Mouse (Mus musculus) midbrain, embryonic 16.5 days (tissue): Measurements from ENCODE around the gene 1700037H04Rik. TPM values are rescaled to one million over a fixed set of nuclear protein-coding genes. Genes with fewer than 3 reads are reported as not detected.

Experiments
- ATAC-seq: fragments of 200-750 bp; cut with Nextera tagmentation; 2 replicates; pipeline ENCODE4 v1.8.0; 2017; ENCODE audit warnings: moderate TSS enrichment
- H3K27ac ChIP-seq: fragments of 300-500 bp; sonication (generic); 2 replicates; pipeline ENCODE4 v1.5.1; 2014; ENCODE audit warnings: mild to moderate bottlenecking, low read length, mixed read lengths
- H3K27me3 ChIP-seq: fragments of 300-500 bp; sonication (generic); 2 replicates; pipeline ENCODE4 v1.6.1; 2014; ENCODE audit warnings: low read depth, low read length, mixed read lengths; ENCODE audit not compliant: control insufficient read depth, insufficient read depth
- H3K36me3 ChIP-seq: fragments of 300-500 bp; sonication (generic); 2 replicates; pipeline ENCODE4 v1.6.1; 2014; ENCODE audit warnings: mild to moderate bottlenecking, low read length, moderate library complexity, mixed read lengths; ENCODE audit not compliant: control insufficient read depth, insufficient read depth
- H3K4me1 ChIP-seq: fragments of 300-500 bp; sonication (generic); 2 replicates; pipeline ENCODE4 v1.6.1; 2014; ENCODE audit warnings: mild to moderate bottlenecking, low read length, mixed read lengths; ENCODE audit not compliant: control insufficient read depth, insufficient read depth
- H3K4me2 ChIP-seq: fragments of 300-500 bp; sonication (generic); 2 replicates; pipeline ENCODE4 v1.6.1; 2014; ENCODE audit warnings: mild to moderate bottlenecking, low read length, mixed read lengths
- H3K4me3 ChIP-seq: fragments of 300-500 bp; sonication (generic); 2 replicates; pipeline ENCODE4 v1.5.1; 2014; ENCODE audit warnings: low read depth, mild to moderate bottlenecking, low read length, moderate library complexity, mixed read lengths
- H3K9ac ChIP-seq: fragments of 300-500 bp; sonication (generic); 2 replicates; pipeline ENCODE4 v1.6.1; 2014; ENCODE audit warnings: low read depth, low read length, mixed read lengths
- H3K9me3 ChIP-seq: fragments of 300-500 bp; sonication (generic); replicated peaks from 2 replicates; pipeline ENCODE4 v1.6.1; 2014; ENCODE audit warnings: mild to moderate bottlenecking, low read length, mixed read lengths; ENCODE audit not compliant: control insufficient read depth, poor library complexity, severe bottlenecking
- WGBS: fragments of 180-500 bp; shearing (Covaris S2); extraction: QIAGEN DNeasy Blood & Tissue Kit; methylation state at CpG from one replicate; pipeline ENCODE4 v1.1.7; 2014; 5-methylcytosine and 5-hydroxymethylcytosine counted together
- polyA plus RNA-seq: library from polyadenylated mRNA; unstranded; fragments of >200 nt; fragmentation: Nextera tagmentation; extraction: Ambion mirVana; gene quantifications from 2 replicates; pipeline ENCODE4 v1.2.1, GENCODE M21; 2015

The 1700037H04Rik gene
- polyA plus RNA-seq, 1 experiment from 2014 or later: 74.0 TPM

- H3K9ac ChIP-seq: no peak overlapping the region
- no peak for ATAC-seq
- H3K4me2 ChIP-seq: no peak overlapping the region
- H3K27ac ChIP-seq: no peak overlapping the region
- no peaks in the 10 kb centered on the region for H3K4me1 ChIP-seq
- WGBS: 94% methylated on average over 4 of the region's 4 CpGs
- H3K4me3 ChIP-seq: no peak overlapping the region
- no peaks in the 10 kb centered on the region for H3K27me3 ChIP-seq
- H3K9me3 ChIP-seq: no peaks in the 10 kb centered on the region
- no peaks in the 10 kb centered on the region for H3K36me3 ChIP-seq
Observed at GRCm38 (mm10) chr2:131104021-131104420, 55.9 kb downstream of the 1700037H04Rik start.

- H3K9ac ChIP-seq: no peak overlapping the region
- no peak overlapping the region for H3K4me3 ChIP-seq
- H3K36me3 ChIP-seq: no peaks in the 10 kb centered on the region
- WGBS: 55% methylated on average over 3 of the region's 3 CpGs
- no peaks in the 10 kb centered on the region for H3K9me3 ChIP-seq
- H3K4me2 ChIP-seq: no peak overlapping the region
- H3K27ac ChIP-seq: no peak overlapping the region
- ATAC-seq: no peak
- no peaks in the 10 kb centered on the region for H3K27me3 ChIP-seq
- no peaks in the 10 kb centered on the region for H3K4me1 ChIP-seq
Observed at GRCm38 (mm10) chr2:131101530-131101929, 58.4 kb downstream of the 1700037H04Rik start.

- Histone ChIP-seq H3K27ac (no peak overlapping the region), H3K4me2 (no peak overlapping the region), H3K4me3 (no peak overlapping the region), H3K4me1 (no peaks in the 10 kb centered on the region), H3K9ac (no peak overlapping the region), H3K27me3 (no peaks in the 10 kb centered on the region), H3K36me3 (no peaks in the 10 kb centered on the region), H3K9me3 (no peaks in the 10 kb centered on the region)
- ATAC-seq: no peak
- 82% methylated on average over 4 of the region's 4 CpGs for WGBS
Observed at GRCm38 (mm10) chr2:131097087-131097486, 62.8 kb downstream of the 1700037H04Rik start.

Other genes starting within 250 kb of the 1700037H04Rik start
- gene Gfra4, start 117.0 kb downstream of the 1700037H04Rik start, polyA plus RNA-seq: 45.9 and 49.8 TPM in 2 replicates
- 1.2 and 1.5 TPM in 2 replicates for gene Adam33, start 96.3 kb downstream of the 1700037H04Rik start, polyA plus RNA-seq
- 0.15 and 0.18 TPM in 2 replicates for gene Siglec1, start 73.3 kb downstream of the 1700037H04Rik start, polyA plus RNA-seq
- gene Hspa12b, start 32.8 kb downstream of the 1700037H04Rik start, polyA plus RNA-seq: 4.5 and 5.0 TPM in 2 replicates
- not detected in 2 replicates for gene Gm11037, start 26.6 kb downstream of the 1700037H04Rik start, polyA plus RNA-seq
- 11.1 and 11.7 TPM in 2 replicates for gene Cenpb, start 20.0 kb upstream of the 1700037H04Rik start, polyA plus RNA-seq
- gene Cdc25b, start 26.9 kb upstream of the 1700037H04Rik start, polyA plus RNA-seq: 16.2 and 18.5 TPM in 2 replicates
- 9.5 and 11.2 TPM in 2 replicates for gene Spef1, start 27.2 kb upstream of the 1700037H04Rik start, polyA plus RNA-seq
- gene Ap5s1, start 47.0 kb upstream of the 1700037H04Rik start, polyA plus RNA-seq: 33.0 and 34.7 TPM in 2 replicates
- 6.7 and 6.9 TPM in 2 replicates for gene Mavs, start 74.0 kb upstream of the 1700037H04Rik start, polyA plus RNA-seq
- 20.3 and 22.6 TPM in 2 replicates for gene Pank2, start 102.4 kb upstream of the 1700037H04Rik start, polyA plus RNA-seq
- gene Rnf24, start 192.8 kb upstream of the 1700037H04Rik start, polyA plus RNA-seq: 20.1 and 21.1 TPM in 2 replicates